Mouse (Mus musculus) right cerebral cortex, postnatal 25 days (tissue): Measurements from ENCODE around the gene Fam167b.

Experiments
- DNase-seq: peaks from one replicate; pipeline ENCODE4 v3.0.0; 2022

The Fam167b gene

GRCm38 (mm10) chr4:129578466-129578865 is at the start of gene Fam167b:
Fam167b (minus strand) TSS chr4:129578549.
- no peak for DNase-seq

- DNase-seq, result no peak
Observed at GRCm38 (mm10) chr4:129626035-129626434, 47.7 kb upstream of the Fam167b start.

GRCm38 (mm10) chr4:129625496-129625895 is 47.1 kb upstream of the Fam167b start:
- DNase-seq, result no peak

GRCm38 (mm10) chr4:129625029-129625370 is 46.7 kb upstream of the Fam167b start:
- DNase-seq, result no peak

GRCm38 (mm10) chr4:129624281-129625028 is 46.1 kb upstream of the Fam167b start:
- DNase-seq, result peak; percentile 88

- peak; percentile 59 for DNase-seq
Observed at GRCm38 (mm10) chr4:129623681-129624091, 45.3 kb upstream of the Fam167b start, which contains the start of gene Ccdc28b. Ccdc28b (minus strand) TSS chr4:129623947.

- no peak for DNase-seq
Observed at GRCm38 (mm10) chr4:129622803-129623535, 44.6 kb upstream of the Fam167b start.

- DNase-seq, result no peak
Observed at GRCm38 (mm10) chr4:129622120-129622802, 43.9 kb upstream of the Fam167b start.

- DNase-seq, result no peak
Observed at GRCm38 (mm10) chr4:129621283-129621841, 43.0 kb upstream of the Fam167b start.

GRCm38 (mm10) chr4:129620419-129621282 is 42.3 kb upstream of the Fam167b start:
- DNase-seq, result no peak

GRCm38 (mm10) chr4:129618786-129619691 is 40.7 kb upstream of the Fam167b start, which contains the start of gene Iqcc:
Iqcc (minus strand) TSS chr4:129619099.
- DNase-seq, result peak; percentile 96

- DNase-seq, result no peak
Observed at GRCm38 (mm10) chr4:129618031-129618430, 39.7 kb upstream of the Fam167b start.

- DNase-seq, result no peak
Observed at GRCm38 (mm10) chr4:129617121-129617641, 38.8 kb upstream of the Fam167b start.

GRCm38 (mm10) chr4:129616631-129617030 is 38.3 kb upstream of the Fam167b start:
- DNase-seq, result no peak

- no peak for DNase-seq
Observed at GRCm38 (mm10) chr4:129615801-129616290, 37.5 kb upstream of the Fam167b start.

GRCm38 (mm10) chr4:129614093-129614492 is 35.7 kb upstream of the Fam167b start, which contains the start of gene Dcdc2b:
Dcdc2b (minus strand) TSS chr4:129614257.
- no peak for DNase-seq

- no peak for DNase-seq
Observed at GRCm38 (mm10) chr4:129610472-129610871, 32.1 kb upstream of the Fam167b start.

- DNase-seq, result no peak
Observed at GRCm38 (mm10) chr4:129610026-129610425, 31.7 kb upstream of the Fam167b start.

GRCm38 (mm10) chr4:129609139-129609631 is 30.8 kb upstream of the Fam167b start:
- no peak for DNase-seq

- DNase-seq, result peak; percentile 78
Observed at GRCm38 (mm10) chr4:129608426-129609025, 30.2 kb upstream of the Fam167b start.
